Mouse (Mus musculus) myocyte (in vitro differentiated cells): ENCODE measurements around the gene Lgr5.

Experiments
- CEBPB ChIP-seq: IDR thresholded peaks from 2 replicates; pipeline ENCODE4 v1.6.1; 2011; ENCODE audit warnings: mild to moderate bottlenecking, moderate library complexity; ENCODE audit not compliant: poor library complexity, insufficient read depth, severe bottlenecking
- E2F4 ChIP-seq: IDR thresholded peaks from one replicate; pipeline ENCODE4 v1.6.1; 2011; ENCODE audit warnings: mild to moderate bottlenecking, control low read depth, moderate library complexity; ENCODE audit not compliant: insufficient read depth
- MAX ChIP-seq: IDR thresholded peaks from one replicate; pipeline ENCODE4 v1.6.1; 2011; ENCODE audit warnings: low read depth, mild to moderate bottlenecking, control low read depth
- MYOD1 ChIP-seq, 3 experiments: IDR thresholded peaks; one replicate each; pipeline ENCODE4 v1.6.1; 2011; ENCODE audit warnings: control low read depth in 2 of 3, low read depth in 2 of 3, mild to moderate bottlenecking in 2 of 3, moderate library complexity in 1 of 3; ENCODE audit not compliant: insufficient read length in 2 of 3, control insufficient read depth in 1 of 3
- MYOG ChIP-seq, 3 experiments: IDR thresholded peaks; one replicate each; pipeline ENCODE4 v1.6.1; 2011; ENCODE audit warnings: control low read depth in 2 of 3, low read depth in 2 of 3, mild to moderate bottlenecking in 2 of 3; ENCODE audit not compliant: insufficient read length in 2 of 3, control insufficient read depth in 1 of 3, insufficient read depth in 1 of 3
- POLR2A ChIP-seq: IDR thresholded peaks from one replicate; pipeline ENCODE4 v1.6.1; 2011; ENCODE audit warnings: low read depth, mild to moderate bottlenecking, control low read depth, moderate library complexity; ENCODE audit not compliant: insufficient read length
- POLR2AphosphoS2 ChIP-seq: IDR thresholded peaks from one replicate; pipeline ENCODE4 v1.6.1; 2011; ENCODE audit warnings: low read depth, control low read depth; ENCODE audit not compliant: insufficient read length
- REST ChIP-seq: IDR thresholded peaks from one replicate; pipeline ENCODE4 v1.6.1; 2011; ENCODE audit warnings: mild to moderate bottlenecking, control low read depth, moderate library complexity; ENCODE audit not compliant: insufficient read depth, insufficient read length
- SRF ChIP-seq: IDR thresholded peaks from one replicate; pipeline ENCODE4 v1.6.1; 2011; ENCODE audit warnings: low read depth; ENCODE audit not compliant: control insufficient read depth, insufficient read length
- TCF12 ChIP-seq: IDR thresholded peaks from one replicate; pipeline ENCODE4 v1.6.1; 2011; ENCODE audit warnings: mild to moderate bottlenecking, control low read depth; ENCODE audit not compliant: poor library complexity, insufficient read depth, severe bottlenecking
- TCF3 ChIP-seq: IDR thresholded peaks from one replicate; pipeline ENCODE4 v1.6.1; 2011; ENCODE audit warnings: low read depth, control low read depth; ENCODE audit not compliant: insufficient read length
- USF1 ChIP-seq: IDR thresholded peaks from one replicate; pipeline ENCODE4 v1.6.1; 2011; ENCODE audit warnings: low read depth, mild to moderate bottlenecking, control low read depth, moderate library complexity

GRCm38 (mm10) chr10:115586246-115587231 is 1.0 kb downstream of the Lgr5 start:
- TF ChIP-seq MAX: no peak
- no peak for TF ChIP-seq POLR2AphosphoS2
- no peak for TF ChIP-seq POLR2A
- TF ChIP-seq CEBPB: no peak
- TF ChIP-seq E2F4: no peak
- no peak for TF ChIP-seq TCF3
- TF ChIP-seq MYOG (IDR thresholded peaks at IDR 0.05; ENCODE audit: control insufficient read depth in 1 of 3, insufficient read depth in 1 of 3, insufficient read length in 2 of 3, low read depth in 2 of 3): peak in 1 of 3 experiments; percentile 55
- no peak for TF ChIP-seq USF1
- TF ChIP-seq TCF12: peak; percentile 6
- peak in 2 of 3 experiments; percentile 76 to 87 for TF ChIP-seq MYOD1 (IDR thresholded peaks at IDR 0.05; ENCODE audit: control insufficient read depth in 1 of 3, insufficient read length in 2 of 3, low read depth in 2 of 3)
- no peak for TF ChIP-seq SRF
- no peak for TF ChIP-seq REST
